Mouse (Mus musculus): Measurements from ENCODE around the gene Clec14a. TPM values are rescaled to one million over a fixed set of nuclear protein-coding genes. Genes with fewer than 3 reads are reported as not detected.
"Not testable (repeated sequence)": the region's sequence is repeated elsewhere in the genome, so short reads cannot be mapped to it uniquely, and the experiment has no call there.

The Clec14a gene
- not detected for polyA plus RNA-seq (2021)

DNA sequence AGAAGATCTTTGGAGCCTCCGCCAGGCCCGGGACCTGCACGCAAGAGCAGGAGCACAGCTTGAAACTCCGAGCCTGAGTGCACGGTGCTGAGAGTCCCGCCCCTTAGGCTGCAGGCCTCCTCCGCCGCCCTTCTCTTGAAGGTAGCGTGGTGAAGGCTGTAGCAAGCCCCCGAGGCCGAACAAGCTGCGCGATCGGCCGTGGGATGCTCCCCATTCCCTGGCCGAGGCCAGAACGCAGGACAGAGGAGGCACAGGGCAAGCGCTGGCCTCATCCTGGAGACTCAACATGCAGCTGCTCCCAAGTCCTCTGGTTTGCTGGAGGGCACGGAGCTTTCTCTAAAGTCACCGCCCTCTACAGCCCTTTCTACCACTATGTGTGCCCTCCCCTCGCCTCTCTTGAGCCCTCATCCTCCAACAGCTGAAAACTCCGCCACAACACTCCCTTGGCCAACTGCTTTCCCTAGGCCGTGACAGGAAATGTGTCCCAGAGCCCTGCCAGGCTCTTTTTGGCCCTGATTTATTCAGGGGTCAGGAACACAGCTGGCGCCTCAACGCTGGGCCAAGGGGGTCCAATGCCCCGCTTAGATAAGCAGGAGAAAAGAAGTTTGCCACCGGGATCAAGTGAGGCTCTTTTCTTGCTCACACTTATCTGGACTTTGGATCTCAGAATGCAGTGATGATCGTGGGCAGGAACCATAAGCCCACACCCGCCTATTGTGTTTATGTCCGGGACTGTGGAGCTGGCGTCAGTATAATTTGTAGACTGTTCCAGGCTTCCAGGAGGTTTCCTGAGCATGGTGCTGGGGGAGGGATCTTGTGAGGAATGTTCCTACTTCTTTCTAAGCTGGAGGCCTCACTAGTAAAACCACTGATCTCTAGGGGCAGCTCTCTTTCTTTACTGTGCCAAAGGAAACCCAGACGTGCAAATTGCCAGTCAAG is at the start of gene Clec14a:
TSS of gene Clec14a (minus strand) at position 728 of the 939 bp plus-strand sequence.
- CTCF ChIA-PET = no interaction called here
- no peak for DNase-seq (ENCODE audit: low read depth, low spot score)
- in situ Hi-C loops (cut with MboI; ENCODE audit: low pct_unique_long_range_greater_than_20kb) = no loop called here
- ATAC-seq = no peak
- TF ChIP-seq CTCF (IDR thresholded peaks at IDR 0.05) = no peak
- POLR2A ChIA-PET = no interaction called here
- no peaks in the 10 kb centered on the region for H3K27me3 ChIP-seq

- DNase-seq (ENCODE audit: low read depth, low spot score) (no peak), ATAC-seq (no peak)
- in situ Hi-C loops (cut with MboI; ENCODE audit: low pct_unique_long_range_greater_than_20kb) = no loop called here
- ChIA-PET CTCF (no interaction called here), POLR2A (no interaction called here)
- no peak for TF ChIP-seq CTCF (IDR thresholded peaks at IDR 0.05)
- H3K27me3 ChIP-seq = no peaks in the 10 kb centered on the region
These were observed 38.7 kb upstream of the Clec14a start for GRCm38 (mm10) chr12:58307835-58308234.

DNA sequence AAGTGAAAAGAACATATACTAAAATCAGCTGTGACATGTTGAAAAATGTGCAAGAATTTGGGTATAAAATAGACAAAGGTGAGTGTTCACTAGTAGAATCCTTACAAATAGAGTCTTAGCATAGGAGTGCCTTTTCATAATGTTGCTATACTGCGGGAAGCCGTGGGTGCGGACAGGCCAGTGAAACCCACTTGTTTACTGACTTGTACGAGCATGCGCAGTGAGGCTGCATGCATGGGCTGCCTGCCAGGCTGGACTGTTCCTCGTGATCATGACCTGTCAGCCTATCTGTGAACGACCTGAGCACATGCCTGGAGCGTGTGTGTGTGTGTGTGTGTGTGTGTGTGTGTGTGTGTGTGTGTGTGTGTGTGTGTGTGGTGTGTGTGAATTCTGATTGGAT is 37.3 kb upstream of the Clec14a start:
- in situ Hi-C loops (cut with MboI; ENCODE audit: low pct_unique_long_range_greater_than_20kb); DNase-seq (ENCODE audit: low read depth, low spot score); ATAC-seq; CTCF ChIA-PET; POLR2A ChIA-PET; H3K27me3 ChIP-seq: not testable (repeated sequence)

- no peaks in the 10 kb centered on the region for H3K27me3 ChIP-seq
- in situ Hi-C loops (cut with MboI; ENCODE audit: low pct_unique_long_range_greater_than_20kb) = no loop called here
- ChIA-PET POLR2A (no interaction called here), CTCF (no interaction called here)
- DNase-seq (ENCODE audit: low read depth, low spot score) (no peak), ATAC-seq (no peak)
- no peak for TF ChIP-seq CTCF (IDR thresholded peaks at IDR 0.05)
These were observed 36.5 kb upstream of the Clec14a start for GRCm38 (mm10) chr12:58305567-58305966.

DNA sequence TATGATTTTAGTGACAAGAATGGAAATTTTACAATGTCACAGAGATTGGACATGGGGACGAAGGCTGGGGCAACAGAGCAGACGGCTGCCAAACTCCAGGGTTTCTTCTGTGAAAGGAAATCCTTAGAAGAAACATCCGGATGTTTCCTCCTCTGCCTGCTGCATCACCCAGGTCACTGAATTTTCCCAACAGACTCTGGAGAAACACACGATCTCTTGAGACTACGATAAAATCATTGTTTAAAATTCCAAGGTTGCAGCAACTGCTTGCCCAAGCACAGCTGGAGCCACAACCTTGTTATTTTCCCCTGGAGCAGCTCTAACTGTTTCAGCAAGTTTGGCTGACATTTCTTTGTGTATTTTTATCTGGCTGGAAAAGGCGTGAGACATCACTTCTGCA is 27.9 kb upstream of the Clec14a start:
- ChIA-PET POLR2A (no interaction called here), CTCF (no interaction called here)
- no peak for TF ChIP-seq CTCF (IDR thresholded peaks at IDR 0.05)
- in situ Hi-C loops (cut with MboI; ENCODE audit: low pct_unique_long_range_greater_than_20kb) = no loop called here
- no peaks in the 10 kb centered on the region for H3K27me3 ChIP-seq
- no peak for DNase-seq (ENCODE audit: low read depth, low spot score)
- no peak for ATAC-seq

GRCm38 (mm10) chr12:58285912-58286311 is 16.8 kb upstream of the Clec14a start:
- ChIA-PET CTCF (no interaction called here), POLR2A (no interaction called here)
- no peak for TF ChIP-seq CTCF (IDR thresholded peaks at IDR 0.05)
- H3K27me3 ChIP-seq = no peaks in the 10 kb centered on the region
- DNase-seq (ENCODE audit: low read depth, low spot score) = no peak
- ATAC-seq = no peak
- in situ Hi-C loops (cut with MboI; ENCODE audit: low pct_unique_long_range_greater_than_20kb) = no loop called here

DNA sequence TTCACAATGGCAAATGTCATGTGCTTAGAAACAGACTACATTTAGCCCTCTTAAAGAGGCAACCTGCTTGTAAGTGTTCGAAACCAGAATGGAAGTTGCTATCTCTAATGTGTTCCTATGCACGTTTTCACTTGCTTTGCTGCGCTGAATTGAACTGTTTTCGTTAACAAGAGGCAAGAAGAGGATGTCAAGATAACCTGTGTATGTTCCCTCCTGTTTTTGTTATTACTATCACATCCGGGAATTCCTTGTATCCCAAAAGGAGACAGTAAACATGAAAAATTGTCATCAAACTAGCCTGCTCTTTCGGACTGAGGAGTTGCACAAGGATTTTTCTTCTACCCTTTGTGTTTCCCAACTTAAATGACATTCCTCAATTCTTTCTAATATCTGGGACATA is 1.4 kb upstream of the Clec14a start:
- H3K27me3 ChIP-seq = no peaks in the 10 kb centered on the region
- ATAC-seq (no peak), DNase-seq (ENCODE audit: low read depth, low spot score) (no peak)
- in situ Hi-C loops (cut with MboI; ENCODE audit: low pct_unique_long_range_greater_than_20kb) = no loop called here
- ChIA-PET POLR2A (no interaction called here), CTCF (no interaction called here)
- no peak for TF ChIP-seq CTCF (IDR thresholded peaks at IDR 0.05)

GRCm38 (mm10) chr12:58269505-58269904 is 415 bp upstream of the Clec14a start:
- in situ Hi-C loops (cut with MboI; ENCODE audit: low pct_unique_long_range_greater_than_20kb) = no loop called here
- no peak for DNase-seq (ENCODE audit: low read depth, low spot score)
- H3K27me3 ChIP-seq = no peaks in the 10 kb centered on the region
- ChIA-PET POLR2A (no interaction called here), CTCF (no interaction called here)
- no peak for ATAC-seq
- no peak for TF ChIP-seq CTCF (IDR thresholded peaks at IDR 0.05)

DNA sequence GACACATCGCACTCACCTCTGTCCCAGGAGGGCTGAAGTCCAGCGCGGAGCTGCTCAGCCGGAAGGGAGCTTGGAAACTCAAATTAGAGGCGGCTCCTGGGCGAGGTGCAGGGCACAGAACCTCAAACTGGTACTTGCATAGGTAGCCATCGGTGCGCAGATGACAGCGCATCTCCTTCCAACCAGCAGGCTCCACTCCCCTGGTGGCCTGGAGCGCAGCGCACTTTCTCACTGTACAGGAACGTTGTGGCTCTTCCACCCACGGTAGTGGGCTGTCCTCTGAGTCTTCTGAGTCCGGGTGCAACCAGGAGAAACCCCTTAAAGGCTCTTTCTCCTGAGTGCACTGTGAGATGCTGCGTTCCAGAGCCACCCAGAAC is 916 bp downstream of the Clec14a start:
- in situ Hi-C loops (cut with MboI; ENCODE audit: low pct_unique_long_range_greater_than_20kb) = no loop called here
- ChIA-PET POLR2A (no interaction called here), CTCF (no interaction called here)
- no peak for TF ChIP-seq CTCF (IDR thresholded peaks at IDR 0.05)
- H3K27me3 ChIP-seq = no peaks in the 10 kb centered on the region
- ATAC-seq (no peak), DNase-seq (ENCODE audit: low read depth, low spot score) (no peak)

- in situ Hi-C loops (cut with MboI; ENCODE audit: low pct_unique_long_range_greater_than_20kb) = no loop called here
- ChIA-PET CTCF (no interaction called here), POLR2A (no interaction called here)
- ATAC-seq (no peak), DNase-seq (ENCODE audit: low read depth, low spot score) (no peak)
- H3K27me3 ChIP-seq = no peaks in the 10 kb centered on the region
- no peak for TF ChIP-seq CTCF (IDR thresholded peaks at IDR 0.05)
These were observed 1.3 kb downstream of the Clec14a start for GRCm38 (mm10) chr12:58267779-58268178.

DNA sequence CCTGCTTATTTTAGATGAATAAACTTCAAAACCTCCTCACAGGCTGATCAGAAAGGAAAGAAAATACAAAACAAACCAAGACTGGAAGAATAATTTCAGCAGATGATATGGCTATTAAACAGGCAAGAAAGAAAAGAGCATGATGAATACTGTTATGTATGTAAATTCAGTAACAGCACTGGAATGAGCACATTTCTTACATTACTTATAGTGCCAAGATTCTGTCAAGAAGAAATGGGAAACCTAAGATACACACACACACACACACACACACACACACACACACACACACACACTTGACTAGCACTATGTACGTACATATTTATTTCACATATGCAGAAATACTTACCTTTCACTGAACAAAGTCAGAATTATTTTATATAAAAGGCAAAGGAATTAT is 17.2 kb downstream of the Clec14a start:
- in situ Hi-C loops (cut with MboI; ENCODE audit: low pct_unique_long_range_greater_than_20kb) = no loop called here
- no peak for ATAC-seq
- ChIA-PET POLR2A (no interaction called here), CTCF (no interaction called here)
- DNase-seq (ENCODE audit: low read depth, low spot score) = no peak
- peaks cover 5% of the 10 kb centered on the region for H3K27me3 ChIP-seq
- TF ChIP-seq CTCF (IDR thresholded peaks at IDR 0.05) = no peak

DNA sequence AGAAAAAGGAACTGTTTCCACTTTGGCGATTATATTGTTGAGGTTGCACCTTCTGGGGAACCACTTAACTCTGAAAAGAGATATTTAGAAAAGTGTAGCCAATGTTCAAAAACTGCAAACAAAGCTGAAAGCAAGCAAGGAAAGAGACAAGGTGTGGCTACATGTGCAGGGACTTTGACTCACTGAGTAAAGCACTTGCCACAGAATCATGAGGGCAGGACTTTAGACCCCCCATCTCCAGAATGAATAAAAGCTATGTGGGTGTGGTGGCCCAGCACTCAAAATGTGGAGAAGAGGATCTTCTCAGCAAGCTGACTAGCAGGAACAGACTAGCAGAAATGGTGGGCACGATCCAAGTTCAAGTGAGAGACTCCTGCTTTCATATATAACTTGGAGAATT is 36.6 kb downstream of the Clec14a start:
- in situ Hi-C loops (cut with MboI; ENCODE audit: low pct_unique_long_range_greater_than_20kb) = no loop called here
- CTCF ChIA-PET = no interaction called here
- no peak for TF ChIP-seq CTCF (IDR thresholded peaks at IDR 0.05)
- peaks cover 3% of the 10 kb centered on the region for H3K27me3 ChIP-seq
- ATAC-seq (no peak), DNase-seq (ENCODE audit: low read depth, low spot score) (no peak)
- POLR2A ChIA-PET = no interaction called here

Measured in Patski (cell line).